Mouse (Mus musculus) liver, embryonic 14.5 days (tissue): ENCODE results near the gene Zbed3.

ENCODE experiments used
- CTCF ChIP-seq: IDR thresholded peaks from 2 replicates; pipeline ENCODE4 v1.5.1; 2016; ENCODE audit warnings: antibody characterized with exemption, low read depth, control low read depth
- EP300 ChIP-seq: IDR thresholded peaks from 2 replicates; pipeline ENCODE4 v1.6.1; 2016; ENCODE audit warnings: antibody characterized with exemption, low read depth

DNA sequence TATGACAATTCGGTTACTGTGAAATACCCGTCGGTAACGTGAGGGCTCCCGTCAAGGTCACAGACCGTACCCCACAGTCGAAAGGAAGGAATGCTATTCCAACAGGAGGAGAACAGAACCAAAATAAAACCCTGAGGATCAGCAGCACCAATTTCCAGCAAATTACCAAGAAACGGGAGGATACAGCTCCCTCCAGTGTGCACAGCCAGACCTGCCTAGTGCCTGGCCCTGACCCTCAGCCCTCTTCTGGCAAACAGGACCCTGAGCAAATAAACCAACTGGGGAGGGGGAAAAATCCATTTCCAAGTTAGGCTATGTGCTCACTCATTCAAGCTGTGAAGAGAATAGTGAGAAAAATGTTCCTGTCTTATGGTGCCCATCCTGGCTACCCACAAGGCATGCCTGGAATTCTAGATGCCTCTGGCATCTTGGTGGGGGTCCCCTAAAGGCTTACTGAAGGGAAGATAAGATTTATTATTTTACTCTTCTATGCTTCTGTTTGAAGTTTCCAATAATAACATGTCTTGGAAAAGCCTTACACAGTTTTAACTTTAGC, 16.2 kb upstream of the Zbed3 start:
- TF ChIP-seq CTCF, result 0 out of 2 replicates have a peak, but pooled peaks have one; percentile 7
- TF ChIP-seq EP300, result no peak
